Mouse (Mus musculus) brown adipose tissue, adult 24 weeks (tissue): ENCODE results near the gene Dach1. TPM values are rescaled to one million over a fixed set of nuclear protein-coding genes. Genes with fewer than 3 reads are reported as not detected.

ENCODE experiments used
- H3K27ac ChIP-seq: fragments of 200-500 bp; replicated peaks from 2 replicates; pipeline ENCODE4 v1.5.1; 2012; ENCODE audit warnings: low read depth, mild to moderate bottlenecking, low read length
- H3K4me1 ChIP-seq: fragments of 200-500 bp; 2 replicates; pipeline ENCODE4 v1.6.1; 2012; ENCODE audit warnings: low read length, mixed read lengths; ENCODE audit not compliant: control insufficient read depth, insufficient read depth, insufficient read length
- H3K4me3 ChIP-seq: fragments of 200-500 bp; 2 replicates; pipeline ENCODE4 v1.5.1; 2012; ENCODE audit warnings: low read depth, mild to moderate bottlenecking, low read length, moderate library complexity; ENCODE audit not compliant: insufficient read depth
- polyA plus RNA-seq: library from polyadenylated mRNA; stranded (reverse); fragments of >200 nt; gene quantifications from 2 replicates; pipeline ENCODE4 v1.2.4, GENCODE M21; 2012; ENCODE audit not compliant: missing spikeins, insufficient read depth, insufficient read length

Dach1 gene
- polyA plus RNA-seq, 1 experiment, result 1.5 TPM

DNA sequence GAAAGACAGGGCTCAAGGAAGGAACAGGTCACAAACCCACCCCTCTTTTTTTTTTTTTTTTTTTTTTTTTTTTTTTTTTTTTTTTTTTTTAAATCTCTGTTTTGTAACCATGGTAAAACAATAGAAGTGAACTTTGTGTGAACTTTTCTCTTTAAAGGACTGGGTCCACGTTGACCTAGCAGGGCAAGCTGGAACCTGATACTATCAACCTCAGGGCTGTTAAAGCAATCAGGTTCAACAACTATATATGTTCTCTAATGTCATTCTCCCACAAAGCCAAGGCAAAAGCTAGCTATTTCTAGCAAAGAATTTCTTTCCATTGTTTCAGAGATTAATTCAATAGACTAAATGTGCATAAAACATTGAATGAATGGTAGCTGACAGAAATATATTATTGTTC lies 134.3 kb downstream of the Dach1 start:
- H3K4me1 ChIP-seq, result no peaks in the 10 kb centered on the region; the same call in 1 of the 2 replicates
- no peak overlapping the region for H3K27ac ChIP-seq
- H3K4me3 ChIP-seq, result no peak overlapping the region

DNA sequence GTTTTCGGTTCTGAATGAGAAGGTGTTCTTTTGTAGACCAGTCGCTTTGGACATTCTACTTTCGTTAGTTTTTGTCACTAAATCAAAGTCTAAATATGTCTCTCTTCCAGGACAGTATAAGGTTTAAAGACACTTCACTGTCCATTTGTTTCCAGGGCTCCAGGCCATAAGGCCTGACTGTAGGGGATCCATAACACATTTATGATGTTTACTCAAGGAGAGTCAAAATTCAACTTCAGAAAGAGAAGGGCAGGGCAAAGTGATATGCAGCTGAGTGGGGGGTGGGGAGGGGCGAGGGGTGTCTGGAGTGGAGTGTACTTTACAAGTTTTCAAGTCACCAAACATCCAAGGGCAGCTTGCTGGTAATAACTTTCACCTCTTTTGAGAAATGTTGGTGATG lies 146.0 kb downstream of the Dach1 start:
- no peaks in the 10 kb centered on the region for H3K4me1 ChIP-seq
- no peak overlapping the region for H3K4me3 ChIP-seq

DNA sequence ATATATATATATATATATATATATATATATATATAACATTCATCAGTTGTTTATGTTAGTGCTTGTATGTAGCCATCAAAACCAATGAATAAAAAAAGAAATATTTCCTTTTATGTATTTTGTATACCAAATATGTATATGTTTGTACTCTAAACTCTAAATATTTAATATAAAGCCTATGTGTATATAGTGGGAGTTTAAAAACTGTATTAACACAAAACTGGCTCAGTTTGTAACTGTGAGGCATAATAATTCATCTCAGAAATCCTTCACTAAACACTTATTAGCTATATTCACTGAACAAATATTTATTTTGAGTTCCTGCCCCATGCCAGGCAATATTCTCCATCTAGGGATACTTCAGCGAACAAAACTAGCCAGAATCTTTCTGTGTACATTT lies 155.5 kb downstream of the Dach1 start:
- Histone ChIP-seq H3K4me1 (no peaks in the 10 kb centered on the region), H3K27ac (no peak overlapping the region), H3K4me3 (no peak overlapping the region)

More for the DNA sequence above, 146.0 kb downstream of the Dach1 start:
- no peak overlapping the region for H3K27ac ChIP-seq

DNA sequence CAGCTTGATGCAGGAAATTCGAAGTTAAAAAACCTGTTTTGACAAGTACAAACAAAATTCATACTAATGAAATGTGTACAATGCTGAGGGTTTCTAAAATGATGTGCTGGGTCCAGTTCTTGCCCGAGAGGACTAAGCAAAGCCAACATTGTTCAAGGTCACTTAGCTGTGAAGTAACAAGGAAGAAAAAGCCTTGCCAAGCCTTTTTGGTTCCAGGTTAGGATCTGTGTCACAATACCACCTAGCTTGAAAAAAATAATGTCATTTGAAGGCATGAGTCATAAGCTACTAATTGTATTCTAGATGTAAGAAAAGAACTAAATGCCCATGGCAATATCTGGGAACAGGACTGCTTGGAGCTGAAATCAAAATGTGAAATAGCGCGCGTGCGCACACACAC lies 161.1 kb downstream of the Dach1 start:
- Histone ChIP-seq H3K27ac (no peak overlapping the region), H3K4me1 (no peaks in the 10 kb centered on the region), H3K4me3 (no peak overlapping the region)

DNA sequence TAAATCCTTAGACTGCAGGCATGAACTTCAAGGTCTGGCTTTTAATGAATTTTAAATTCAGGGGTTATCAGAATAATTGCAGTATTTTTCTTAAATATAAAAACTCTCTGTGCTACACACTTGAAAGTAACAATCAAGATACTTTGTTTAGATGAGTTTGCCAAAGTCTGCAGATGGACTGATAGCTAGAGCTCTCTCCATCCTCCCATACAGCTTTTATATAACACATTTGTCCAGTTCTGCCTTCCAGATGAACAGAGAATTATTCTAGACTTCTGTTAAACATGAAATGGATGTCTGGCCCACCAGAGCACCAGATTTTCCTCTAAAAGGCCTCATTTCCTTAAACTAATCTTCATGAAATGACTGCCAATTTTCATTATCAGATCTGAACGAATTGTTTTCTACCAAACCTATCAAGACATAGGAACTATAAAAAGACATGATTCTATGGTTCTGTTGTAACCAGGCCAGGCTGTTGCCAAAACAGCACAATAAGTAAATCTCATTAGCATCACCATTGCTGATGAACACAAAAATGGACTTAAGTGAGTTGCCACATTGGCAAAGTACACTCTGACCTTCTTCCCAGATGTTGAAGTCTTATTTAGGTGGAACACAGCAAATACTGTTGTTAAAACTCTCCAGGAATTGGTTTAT lies 167.4 kb downstream of the Dach1 start:
- Histone ChIP-seq H3K4me3 (no peak overlapping the region), H3K4me1 (no peaks in the 10 kb centered on the region), H3K27ac (peak overlapping the region; percentile 43; the same call in 1 of the 2 replicates)

DNA sequence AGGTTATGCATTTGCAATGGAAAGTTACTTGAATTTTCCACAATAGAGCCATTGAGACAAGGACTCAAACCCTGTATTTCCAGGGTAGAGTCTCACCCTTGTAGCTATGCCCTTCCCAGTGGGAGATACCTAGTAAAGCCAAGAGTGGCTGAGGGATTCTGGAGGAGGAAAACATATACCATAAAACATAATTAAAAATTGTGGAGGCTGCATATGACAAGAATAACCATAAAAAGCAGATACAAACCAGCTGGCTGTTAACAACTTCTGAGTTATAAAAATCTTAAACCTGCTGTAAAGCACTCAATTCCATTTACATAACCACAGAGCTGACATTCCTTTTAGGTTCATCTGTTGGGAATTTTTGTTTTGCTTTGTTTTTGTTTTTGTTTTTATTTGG lies 171.0 kb downstream of the Dach1 start:
- Histone ChIP-seq H3K4me3 (no peak overlapping the region), H3K27ac (no peak overlapping the region), H3K4me1 (no peaks in the 10 kb centered on the region)

DNA sequence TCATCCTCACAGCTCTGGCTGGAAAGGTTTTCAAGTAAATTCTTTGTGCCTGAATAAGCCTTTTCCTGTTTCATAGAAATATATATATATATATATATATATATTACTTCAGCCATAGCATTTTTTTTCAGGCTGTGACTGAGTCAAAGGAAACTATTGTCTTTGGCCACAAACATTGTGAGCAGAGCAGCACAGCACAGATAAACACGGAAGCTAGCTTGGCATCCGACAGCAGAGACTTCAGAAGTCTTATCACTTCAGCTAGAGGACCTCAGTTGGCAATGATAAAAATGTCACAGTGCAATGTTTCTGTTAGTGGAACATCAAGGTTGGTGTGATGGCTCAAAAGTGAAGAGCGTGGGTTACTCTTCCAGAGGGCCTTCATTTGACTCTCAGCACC lies 186.3 kb downstream of the Dach1 start:
- no peaks in the 10 kb centered on the region for H3K4me1 ChIP-seq
- no peak overlapping the region for H3K4me3 ChIP-seq
- H3K27ac ChIP-seq, result no peak overlapping the region

DNA sequence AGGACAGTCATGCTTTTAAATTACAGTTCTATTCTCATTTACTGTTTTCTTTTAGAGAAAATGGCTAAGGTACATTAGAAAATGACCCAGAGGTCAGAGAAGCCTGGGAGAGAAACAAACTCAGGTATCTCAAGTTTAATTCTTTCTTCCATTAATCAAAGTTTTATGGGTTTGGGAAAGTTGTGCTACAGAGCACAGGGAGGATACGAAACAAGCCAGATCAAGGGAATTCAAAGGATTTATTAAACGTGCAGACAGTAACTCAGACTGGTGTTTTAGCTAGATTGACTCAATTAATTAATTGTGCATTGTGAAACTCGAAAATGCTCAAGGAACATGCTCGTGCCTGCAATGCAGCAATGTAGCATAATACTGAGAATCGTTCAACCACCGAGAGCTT lies 186.9 kb downstream of the Dach1 start:
- Histone ChIP-seq H3K27ac (no peak overlapping the region), H3K4me3 (no peak overlapping the region), H3K4me1 (no peaks in the 10 kb centered on the region)

DNA sequence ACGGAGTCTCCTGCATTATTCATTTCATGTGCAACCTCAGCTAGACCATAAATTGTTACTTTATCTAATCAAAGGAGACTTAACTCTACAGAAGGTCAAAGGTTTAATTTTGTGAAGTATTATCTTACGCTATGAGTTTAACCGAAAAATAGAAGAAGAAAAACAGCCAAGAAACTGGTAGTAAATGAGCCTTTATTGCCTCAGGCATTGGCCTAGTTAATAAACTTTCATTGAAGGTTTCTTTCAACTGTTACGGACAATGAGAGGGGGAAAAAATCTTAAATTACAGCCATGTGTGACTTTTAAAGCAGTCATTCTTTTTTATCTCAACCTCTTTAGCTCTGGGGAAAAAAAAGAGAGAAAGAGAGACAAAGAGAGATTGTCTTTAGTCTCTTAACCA lies 188.7 kb downstream of the Dach1 start:
- no peaks in the 10 kb centered on the region for H3K4me1 ChIP-seq
- H3K27ac ChIP-seq, result no peak overlapping the region
- no peak overlapping the region for H3K4me3 ChIP-seq

DNA sequence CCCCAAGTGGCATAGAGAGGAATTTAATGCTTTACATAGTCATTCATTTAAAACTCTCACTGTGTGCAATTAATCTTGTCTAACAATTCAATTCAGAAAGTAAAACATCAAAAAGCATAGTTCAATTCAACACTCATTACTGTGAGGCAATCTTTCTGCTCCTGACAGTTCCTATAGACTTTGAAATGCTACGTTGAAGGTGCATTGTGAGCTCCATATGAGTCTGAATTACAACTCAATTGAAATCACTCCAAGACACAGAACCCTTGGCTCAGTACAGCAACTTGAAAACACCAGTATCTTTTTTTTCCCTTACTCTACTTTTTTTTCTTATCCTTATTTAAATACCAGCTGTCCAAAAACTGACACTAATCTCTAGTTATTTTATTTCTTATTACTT lies 193.5 kb downstream of the Dach1 start:
- no peak overlapping the region for H3K27ac ChIP-seq

DNA sequence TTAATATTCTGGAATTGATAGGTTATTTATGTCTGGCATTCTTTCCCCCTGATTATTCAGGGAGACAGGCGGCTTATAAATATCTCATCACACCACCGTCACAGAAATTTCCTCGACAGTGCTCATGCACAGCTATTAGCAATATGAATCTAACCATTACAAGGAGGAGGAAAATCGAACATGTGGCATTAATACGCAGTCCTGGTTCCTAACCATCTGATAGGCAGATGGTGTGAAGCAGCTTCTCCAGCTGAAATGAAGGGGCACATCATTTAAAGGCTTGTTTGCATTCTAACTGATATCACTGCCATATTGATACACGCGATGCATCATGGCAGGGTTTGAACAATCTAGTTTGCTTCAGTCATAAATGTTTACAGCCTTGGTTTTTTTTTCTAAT lies 194.1 kb downstream of the Dach1 start:
- no peak overlapping the region for H3K27ac ChIP-seq
- H3K4me1 ChIP-seq, result no peaks in the 10 kb centered on the region
- H3K4me3 ChIP-seq, result no peak overlapping the region

More for the DNA sequence above, 193.5 kb downstream of the Dach1 start:
- Histone ChIP-seq H3K4me3 (no peak overlapping the region), H3K4me1 (no peaks in the 10 kb centered on the region)

DNA sequence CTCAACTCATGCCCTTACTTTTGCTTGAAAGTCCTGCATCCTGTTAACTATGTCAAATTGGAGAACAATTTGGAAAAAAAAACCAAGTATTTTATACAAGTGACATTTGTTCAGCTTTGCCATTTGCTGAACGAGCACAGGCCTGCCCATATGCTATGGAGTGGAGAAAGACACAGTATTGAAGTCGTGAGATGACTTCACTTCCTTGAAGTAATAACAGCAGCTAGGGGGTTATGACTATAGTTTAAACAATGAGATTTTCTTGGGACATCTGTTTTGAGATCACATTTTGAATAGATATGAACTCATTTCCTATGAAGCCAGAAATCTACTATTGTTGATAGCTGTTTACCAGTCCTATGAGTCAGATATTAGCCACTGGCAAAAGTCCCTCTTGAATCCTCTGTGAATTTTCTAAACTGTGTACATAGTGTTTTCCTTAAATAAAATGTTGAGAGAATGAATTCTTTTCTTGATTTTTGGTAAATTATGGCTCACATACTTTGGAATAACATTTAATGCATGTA lies 205.0 kb downstream of the Dach1 start:
- H3K4me1 ChIP-seq, result no peaks in the 10 kb centered on the region
- H3K4me3 ChIP-seq, result no peak overlapping the region
- peak overlapping the region; percentile 52 for H3K27ac ChIP-seq

DNA sequence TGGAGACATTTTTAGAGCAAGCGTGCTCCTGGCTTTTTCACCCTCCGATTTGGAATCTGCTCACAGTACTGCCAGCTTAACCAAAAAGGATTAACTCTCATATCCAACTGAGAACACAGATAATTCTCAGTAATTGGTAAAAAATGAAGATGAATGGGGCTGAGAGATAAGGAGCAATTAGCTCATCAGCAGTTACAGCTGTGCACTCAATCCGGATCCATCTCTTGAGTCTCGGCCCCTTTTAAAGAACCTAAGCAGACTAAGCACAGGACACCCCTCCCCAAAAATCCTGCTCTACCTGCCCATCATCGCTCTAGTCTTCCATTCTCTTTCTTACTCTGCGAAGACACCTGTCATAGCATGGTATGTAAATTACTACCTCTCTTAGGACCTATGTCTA lies 205.9 kb downstream of the Dach1 start:
- H3K27ac ChIP-seq, result no peak overlapping the region
- H3K4me3 ChIP-seq, result no peak overlapping the region
- no peaks in the 10 kb centered on the region for H3K4me1 ChIP-seq

DNA sequence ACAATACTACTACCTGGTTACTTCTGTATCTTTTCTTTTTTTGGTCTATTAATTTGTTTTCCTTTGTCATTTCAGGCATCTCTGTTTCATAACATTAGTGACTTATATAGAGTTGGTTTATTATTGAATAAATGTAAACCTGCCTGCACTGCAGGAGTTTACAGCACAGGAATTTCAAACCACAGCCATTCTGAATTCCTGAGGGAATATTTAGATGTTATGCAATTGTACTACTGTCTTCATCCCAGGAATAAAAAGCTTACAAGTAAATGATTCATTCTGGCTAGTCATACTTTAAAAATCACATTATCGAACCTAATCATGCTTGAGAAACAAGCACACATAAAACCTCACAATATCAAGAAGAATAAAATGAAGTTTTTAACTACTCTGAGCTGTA lies 213.2 kb downstream of the Dach1 start:
- Histone ChIP-seq H3K4me3 (no peak overlapping the region), H3K4me1 (no peaks in the 10 kb centered on the region), H3K27ac (no peak overlapping the region)

DNA sequence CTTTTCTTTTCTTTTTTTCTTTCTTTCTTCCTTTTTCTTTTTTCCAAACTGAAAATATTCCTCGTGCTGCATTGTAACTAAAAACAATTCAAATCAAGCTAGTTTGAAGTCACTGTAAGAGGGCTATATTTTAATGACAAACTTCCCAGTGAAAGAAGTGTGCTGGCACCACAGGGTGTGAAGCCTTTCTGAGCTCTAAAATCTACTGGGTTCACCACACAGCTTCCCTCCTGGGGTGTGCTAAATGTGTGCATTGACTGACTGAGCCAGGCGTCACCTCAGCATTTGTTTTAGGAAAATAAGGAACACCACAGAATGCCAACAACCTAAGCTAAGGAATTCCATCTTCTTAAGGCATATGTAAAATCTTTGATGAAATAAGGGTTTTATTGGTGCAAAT lies 224.1 kb downstream of the Dach1 start:
- Histone ChIP-seq H3K4me3 (no peak overlapping the region), H3K4me1 (no peaks in the 10 kb centered on the region)

DNA sequence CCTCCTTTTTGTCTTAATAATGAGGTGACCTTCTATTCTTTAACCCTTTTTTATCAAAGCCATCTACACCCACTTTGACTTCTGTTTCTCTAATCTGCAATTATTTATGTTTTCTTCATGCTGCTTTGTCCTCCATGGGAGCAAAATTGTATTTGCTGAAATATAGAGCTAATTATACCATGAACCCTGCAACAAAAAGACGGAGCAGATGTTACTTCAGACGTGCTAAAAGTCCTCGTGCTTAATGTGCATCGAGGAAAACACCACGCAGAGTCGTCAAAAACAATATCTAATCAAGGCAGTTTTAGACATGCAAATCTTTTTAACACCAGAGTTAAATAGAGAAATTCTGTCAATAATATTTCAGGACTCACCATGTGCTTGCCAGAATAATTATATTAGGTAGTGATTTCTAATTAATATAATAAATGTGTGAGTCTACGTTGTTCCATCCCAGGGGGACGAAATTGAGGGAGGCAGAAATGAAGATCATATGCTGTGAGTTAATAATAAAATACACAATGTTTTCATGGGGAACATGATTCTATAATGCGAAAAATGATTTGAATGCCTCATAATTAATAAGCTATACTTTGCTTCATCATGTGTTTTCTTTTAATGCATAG lies 224.8 kb downstream of the Dach1 start:
- no peaks in the 10 kb centered on the region for H3K4me1 ChIP-seq
- no peak overlapping the region for H3K4me3 ChIP-seq

More for the DNA sequence above, 224.1 kb downstream of the Dach1 start:
- no peak overlapping the region for H3K27ac ChIP-seq

More for the DNA sequence above, 224.8 kb downstream of the Dach1 start:
- no peak overlapping the region for H3K27ac ChIP-seq
